Mouse (Mus musculus) right cerebral cortex, postnatal 10 days (tissue): ENCODE data around the gene 2410131K14Rik.

ENCODE experiments used
- DNase-seq, 2 experiments: peaks; one replicate each; pipeline ENCODE4 v3.0.0; 2021; ENCODE audit warnings: low spot score in 2 of 2

The 2410131K14Rik gene

GRCm38 (mm10) chr5:118311251-118311650 lies 66.2 kb downstream of the 2410131K14Rik start:
- DNase-seq = no peak

DNA sequence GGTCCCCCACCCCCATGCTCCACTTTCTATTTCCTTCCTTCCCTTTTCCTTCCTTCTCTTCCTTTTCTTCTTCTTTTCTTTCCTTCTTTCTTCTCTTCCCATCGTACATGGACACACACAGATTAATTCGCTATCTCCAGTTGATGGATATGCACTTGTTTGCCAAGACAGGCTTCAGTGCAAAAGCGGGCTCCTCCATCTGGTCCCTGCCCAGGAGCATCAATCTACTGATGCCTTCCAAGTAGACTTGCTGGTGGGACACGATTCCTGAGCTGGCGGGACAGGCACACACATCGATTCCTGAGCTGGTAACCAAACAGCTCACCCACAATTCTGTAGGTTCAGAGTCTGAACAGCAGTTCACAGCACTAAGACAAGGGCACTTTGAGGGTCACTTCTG lies 68.7 kb downstream of the 2410131K14Rik start:
- DNase-seq = no peak
